Mouse (Mus musculus) CH12.LX (cell line): ENCODE measurements at regions not wholly inside any gene's neighbourhood (a gene's known extent, or its start where the extent isn't known, plus 50 kb on each side); places are given as distances from the start of the nearest gene placed in this dataset.

Experiments
- DNase-seq: peaks from one replicate; pipeline ENCODE4 v3.0.0-alpha.2; 2013; ENCODE audit errors: extremely low read depth
- H3K27ac ChIP-seq: 2 replicates; pipeline ENCODE4 v1.5.1; 2012; ENCODE audit warnings: low read depth, mild to moderate bottlenecking, control low read depth, moderate library complexity; ENCODE audit not compliant: insufficient read depth
- H3K27me3 ChIP-seq: replicated peaks from 2 replicates; pipeline ENCODE3; 2012; ENCODE audit warnings: inconsistent platforms
- H3K36me3 ChIP-seq, 2 experiments: replicated peaks in 1 of 2; 2 replicates each; pipeline versions ENCODE3 to v1.6.1; 2012; ENCODE audit warnings: inconsistent platforms in 1 of 2, low read length in 1 of 2, mild to moderate bottlenecking in 1 of 2, mixed read lengths in 1 of 2, moderate library complexity in 1 of 2; ENCODE audit not compliant: control insufficient read depth in 1 of 2, insufficient read depth in 1 of 2
- H3K4me1 ChIP-seq, 2 experiments: 2 replicates each; pipeline ENCODE4 v1.6.1; 2012; ENCODE audit warnings: inconsistent platforms in 1 of 2, moderate library complexity in 1 of 2; ENCODE audit not compliant: insufficient read depth in 2 of 2, control insufficient read depth in 1 of 2
- H3K4me2 ChIP-seq: 2 replicates; pipeline ENCODE4 v1.6.1; 2012; ENCODE audit warnings: low read depth, mild to moderate bottlenecking, control low read depth; ENCODE audit not compliant: poor library complexity, insufficient read depth, severe bottlenecking
- H3K4me3 ChIP-seq, 3 experiments: fragments of 150-350 bp in 1 of 3; sonication (generic) in 1 of 3; replicated peaks in 1 of 3; 2 replicates each; pipeline versions ENCODE3 to v1.5.1; 2011 to 2012; ENCODE audit warnings: low read depth in 2 of 3, low read length in 2 of 3, mild to moderate bottlenecking in 2 of 3, moderate library complexity in 2 of 3, control low read depth in 1 of 3, improper control_type of control experiment in 1 of 3, inconsistent platforms in 1 of 3, mixed read lengths in 1 of 3; ENCODE audit not compliant: poor library complexity in 1 of 3
- H3K79me2 ChIP-seq: replicated peaks from 2 replicates; pipeline ENCODE4 v1.6.1; 2012; ENCODE audit warnings: mild to moderate bottlenecking, moderate library complexity; ENCODE audit not compliant: control insufficient read depth, poor library complexity, insufficient read depth, severe bottlenecking; ENCODE audit errors: extremely low read depth
- H3K9ac ChIP-seq: 2 replicates; pipeline ENCODE4 v1.6.1; 2012; ENCODE audit warnings: low read depth, mild to moderate bottlenecking, control low read depth, moderate library complexity; ENCODE audit not compliant: insufficient read depth
- H3K9me3 ChIP-seq: replicated peaks from 2 replicates; pipeline ENCODE3; 2012; ENCODE audit warnings: low read length, inconsistent platforms, mixed read lengths
- CHD2 ChIP-seq: IDR thresholded peaks from 2 replicates; pipeline ENCODE4 v1.6.1; 2011; ENCODE audit warnings: low read length, improper control_type of control experiment
- EP300 ChIP-seq: IDR thresholded peaks from 2 replicates; pipeline ENCODE4 v1.6.1; 2011; ENCODE audit warnings: low read length, improper control_type of control experiment
- GABPA ChIP-seq: IDR thresholded peaks from 2 replicates; pipeline ENCODE4 v1.6.1; 2012; ENCODE audit warnings: low read depth, low read length, improper control_type of control experiment, inconsistent platforms; ENCODE audit not compliant: insufficient replicate concordance
- MAFK ChIP-seq: IDR thresholded peaks from 2 replicates; pipeline ENCODE4 v1.6.1; 2011; ENCODE audit warnings: low read length, improper control_type of control experiment; ENCODE audit not compliant: insufficient replicate concordance
- MAX ChIP-seq: IDR thresholded peaks from 2 replicates; pipeline ENCODE4 v1.6.1; 2011; ENCODE audit warnings: low read length, improper control_type of control experiment
- RCOR1 ChIP-seq: conservative IDR thresholded peaks from 2 replicates; pipeline ENCODE4 v1.6.1; 2012; ENCODE audit warnings: low read depth, mild to moderate bottlenecking, inconsistent platforms, low read length, improper control_type of control experiment
- UBTF ChIP-seq: IDR thresholded peaks from 2 replicates; pipeline ENCODE4 v1.6.1; 2012; ENCODE audit warnings: low read depth, mild to moderate bottlenecking, inconsistent platforms, low read length, improper control_type of control experiment, moderate library complexity
- ZC3H11A ChIP-seq: IDR thresholded peaks from 2 replicates; pipeline ENCODE4 v1.6.1; 2012; ENCODE audit warnings: low read depth, mild to moderate bottlenecking, inconsistent platforms, low read length, improper control_type of control experiment
- ZKSCAN1 ChIP-seq: IDR thresholded peaks from 2 replicates; pipeline ENCODE4 v1.6.1; 2012; ENCODE audit warnings: low read depth, inconsistent platforms, low read length, improper control_type of control experiment, borderline replicate concordance
- dilution Hi-C: fragments of 300-500 bp; cut with MboI; formaldehyde crosslinking; loops from 2 replicates; pipeline ENCODE4 v1.14.3; 2020; ENCODE audit warnings: low sequenced_read_pairs; ENCODE audit not compliant: extremely low pct_unique_long_range_greater_than_20kb, extremely low pct_ligation_motif_present
- in situ Hi-C: fragments of 300-500 bp; cut with MboI; formaldehyde crosslinking; loops from 3 replicates; pipeline ENCODE4 v1.14.3; 2019; ENCODE audit warnings: low sequenced_read_pairs, low pct_ligation_motif_present, low pct_unique_long_range_greater_than_20kb, mixed read lengths

GRCm38 (mm10) chr9:41792830-41793213, 331.3 kb downstream of the Sorl1 start:
- H3K27me3 ChIP-seq: no peaks in the 10 kb centered on the region
- no peak overlapping the region for H3K9ac ChIP-seq
- TF ChIP-seq ZC3H11A: no peak
- no peak for TF ChIP-seq GABPA
- no peak for TF ChIP-seq MAFK
- no peak for TF ChIP-seq ZKSCAN1
- H3K9me3 ChIP-seq: no peaks in the 10 kb centered on the region
- no peak for DNase-seq
- no peak overlapping the region for H3K4me3 ChIP-seq
- H3K4me2 ChIP-seq: no peak overlapping the region
- in situ Hi-C loops (no loop called here), dilution Hi-C loops (no loop called here)
- no peaks in the 10 kb centered on the region for H3K79me2 ChIP-seq
- no peaks in the 10 kb centered on the region for H3K36me3 ChIP-seq
- H3K4me1 ChIP-seq: no peaks in the 10 kb centered on the region
- H3K27ac ChIP-seq: no peak overlapping the region

GRCm38 (mm10) chr9:41792173-41792829, 331.8 kb downstream of the Sorl1 start:
- no peaks in the 10 kb centered on the region for H3K4me1 ChIP-seq
- no peak for TF ChIP-seq CHD2
- no peak for TF ChIP-seq EP300
- dilution Hi-C loops: no loop called here

GRCm38 (mm10) chr9:41791501-41792172, 332.5 kb downstream of the Sorl1 start:
- no peak overlapping the region for H3K4me3 ChIP-seq
- dilution Hi-C loops: no loop called here
- H3K9ac ChIP-seq: no peak overlapping the region
- H3K27ac ChIP-seq: no peak overlapping the region
- no peaks in the 10 kb centered on the region for H3K9me3 ChIP-seq
- no peak for TF ChIP-seq RCOR1
- no peak for TF ChIP-seq MAX
- no peak for TF ChIP-seq UBTF
- H3K4me1 ChIP-seq: no peaks in the 10 kb centered on the region
- H3K27me3 ChIP-seq: no peaks in the 10 kb centered on the region
- DNase-seq: no peak
- no peaks in the 10 kb centered on the region for H3K79me2 ChIP-seq
- no peak overlapping the region for H3K4me2 ChIP-seq
- H3K36me3 ChIP-seq: no peaks in the 10 kb centered on the region
- in situ Hi-C loops: no loop called here

More at GRCm38 (mm10) chr9:41792173-41792829, 331.8 kb downstream of the Sorl1 start:
- Histone ChIP-seq H3K27me3 (no peaks in the 10 kb centered on the region), H3K27ac (no peak overlapping the region), H3K4me3 (no peak overlapping the region), H3K9ac (no peak overlapping the region), H3K79me2 (no peaks in the 10 kb centered on the region), H3K36me3 (no peaks in the 10 kb centered on the region), H3K4me2 (no peak overlapping the region), H3K9me3 (no peaks in the 10 kb centered on the region)
- no peak for DNase-seq
- in situ Hi-C loops: no loop called here
